Mouse (Mus musculus) liver, embryonic 18 days (tissue): ENCODE data around the gene Kir3dl1. TPM values are rescaled to one million over a fixed set of nuclear protein-coding genes. Genes with fewer than 3 reads are reported as not detected.

Source experiments
- polyA plus RNA-seq: library from polyadenylated mRNA; depleted of rRNA; stranded (reverse); fragments of >200 nt; gene quantifications from 2 replicates; pipeline ENCODE4 v1.2.3, GENCODE M21; 2012; rRNA removed

Kir3dl1 gene
- not detected in 2 replicates for polyA plus RNA-seq

DNA sequence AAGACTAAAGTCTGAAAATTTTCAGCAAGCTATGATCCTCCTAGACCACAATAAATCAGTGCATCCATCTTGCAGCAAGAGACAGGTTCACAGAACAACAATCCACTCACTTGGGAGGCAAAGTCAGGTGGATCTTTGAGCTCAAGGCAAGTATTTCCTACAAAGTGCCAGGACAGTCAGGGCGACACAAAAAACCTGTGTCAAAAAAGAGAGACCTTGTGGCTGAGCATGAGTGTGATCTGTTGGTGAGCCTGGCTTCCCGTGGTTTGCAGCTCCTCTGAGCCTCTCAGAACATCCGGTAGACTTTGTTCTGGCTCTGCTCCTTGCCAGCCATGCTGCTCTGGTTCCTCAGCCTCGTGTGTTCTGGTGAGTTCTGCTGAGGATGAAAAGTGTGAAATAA lies at the start of gene Kir3dl1:
TSS of gene Kir3dl1 (plus strand) at position 301 of the 400 bp plus-strand sequence.

DNA sequence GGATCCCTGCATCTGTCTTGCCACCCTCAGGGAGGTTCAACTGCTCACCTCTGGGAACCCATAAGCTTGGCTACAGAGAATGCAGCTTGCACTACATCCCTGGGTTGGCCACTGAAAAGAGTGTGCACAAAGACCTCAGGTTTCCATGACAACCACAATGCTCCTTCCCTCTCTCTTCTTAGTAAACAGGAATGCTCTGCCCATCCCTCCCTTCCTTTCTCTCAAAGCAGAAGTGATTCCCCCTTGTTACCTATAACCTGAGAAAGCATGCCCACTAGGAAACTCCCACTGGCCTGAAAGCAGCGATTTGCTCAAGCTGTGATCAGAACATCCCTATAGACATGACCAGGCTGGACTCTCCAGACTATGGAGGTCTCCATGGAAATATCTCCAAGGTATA lies 26.2 kb downstream of the Kir3dl1 start, which contains the start of gene Kir3dl2:
TSS of gene Kir3dl2 (minus strand) at position 101 of the 400 bp plus-strand sequence.

Other genes with a start within 250 kb of the Kir3dl1 start
- gene Bex3, start 247.7 kb upstream of the Kir3dl1 start, polyA plus RNA-seq: 204 and 221 TPM in 2 replicates
- gene Kir3dl2, start 26.1 kb downstream of the Kir3dl1 start, polyA plus RNA-seq: not detected in 2 replicates
- gene Tceal3, start 72.8 kb downstream of the Kir3dl1 start, polyA plus RNA-seq: 0.23 and 0.31 TPM in 2 replicates
- 0.60 and 0.65 TPM in 2 replicates for gene Tceal1, start 190.0 kb downstream of the Kir3dl1 start, polyA plus RNA-seq
- 129 and 133 TPM in 2 replicates for gene Morf4l2, start 225.7 kb downstream of the Kir3dl1 start, polyA plus RNA-seq